Mouse (Mus musculus): ENCODE results near the gene Dpm2. TPM values are rescaled to one million over a fixed set of nuclear protein-coding genes. Genes with fewer than 3 reads are reported as not detected.

Gene Dpm2
- polyA plus RNA-seq, 1 experiment from 2014 or later = 62.0 TPM

DNA sequence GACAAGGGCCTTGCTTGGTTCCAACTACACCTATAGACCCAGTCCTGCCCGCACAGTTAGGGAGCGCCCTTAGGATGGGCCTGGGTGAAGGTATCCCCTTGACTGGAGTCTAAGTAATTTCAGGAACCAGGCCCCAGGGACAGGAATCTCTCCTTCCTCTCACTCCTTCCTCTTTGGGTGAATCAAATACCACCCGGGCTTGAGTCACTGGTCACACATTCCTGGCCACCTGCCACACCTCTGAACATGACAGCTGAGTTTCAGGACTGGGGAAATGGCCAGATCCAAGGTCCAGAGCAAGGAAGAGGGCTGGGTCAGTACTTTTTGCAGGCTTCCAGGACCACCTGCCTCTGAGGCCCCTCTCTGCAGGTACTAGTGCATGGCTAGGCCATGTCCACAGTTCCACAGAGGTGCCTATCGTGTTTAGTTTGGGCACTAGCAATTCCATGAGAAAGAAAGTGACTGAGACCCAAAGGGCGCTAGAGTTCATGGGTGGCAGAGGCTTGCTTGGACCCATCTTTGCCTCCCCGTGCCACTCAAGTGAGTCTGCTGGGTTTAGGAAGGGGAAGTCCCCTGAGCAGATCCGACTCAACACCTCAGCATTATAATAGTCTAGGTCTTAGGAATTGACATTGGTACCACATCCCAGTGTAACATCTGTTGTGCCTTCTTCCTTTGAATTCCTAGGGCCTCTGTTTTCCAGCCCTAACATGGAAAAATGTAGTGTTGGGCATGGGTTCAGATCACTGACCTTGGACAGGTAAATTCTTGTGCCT is 22.5 kb upstream of the Dpm2 start:
- H3K27me3 ChIP-seq = no peaks in the 10 kb centered on the region
- H3K27ac ChIP-seq = no peak overlapping the region
- H3K9ac ChIP-seq = no peak overlapping the region
- ATAC-seq (replicated peaks; ENCODE audit: insufficient number of reproducible peaks, insufficient read depth, low FRiP score, low read depth) = no peak
- no peaks in the 10 kb centered on the region for H3K9me3 ChIP-seq (replicated peaks)
- peaks cover 38% of the 10 kb centered on the region for H3K4me1 ChIP-seq (replicated peaks)
- no peak overlapping the region for H3K4me3 ChIP-seq
- no peak overlapping the region for H3K4me2 ChIP-seq
- H3K36me3 ChIP-seq = no peaks in the 10 kb centered on the region
- WGBS = 82% methylated on average over 7 of the region's 7 CpGs

- Histone ChIP-seq H3K4me2 (no peak overlapping the region), H3K36me3 (no peaks in the 10 kb centered on the region), H3K9me3 (replicated peaks) (no peaks in the 10 kb centered on the region), H3K27ac (no peak overlapping the region), H3K27me3 (no peaks in the 10 kb centered on the region), H3K4me1 (replicated peaks) (peaks cover 38% of the 10 kb centered on the region), H3K4me3 (no peak overlapping the region), H3K9ac (no peak overlapping the region)
- WGBS = 74% methylated on average over 9 of the region's 9 CpGs
- ATAC-seq (replicated peaks; ENCODE audit: insufficient number of reproducible peaks, insufficient read depth, low FRiP score, low read depth) = no peak
Measured at GRCm38 (mm10) chr2:32549171-32549570, 21.5 kb upstream of the Dpm2 start.

DNA sequence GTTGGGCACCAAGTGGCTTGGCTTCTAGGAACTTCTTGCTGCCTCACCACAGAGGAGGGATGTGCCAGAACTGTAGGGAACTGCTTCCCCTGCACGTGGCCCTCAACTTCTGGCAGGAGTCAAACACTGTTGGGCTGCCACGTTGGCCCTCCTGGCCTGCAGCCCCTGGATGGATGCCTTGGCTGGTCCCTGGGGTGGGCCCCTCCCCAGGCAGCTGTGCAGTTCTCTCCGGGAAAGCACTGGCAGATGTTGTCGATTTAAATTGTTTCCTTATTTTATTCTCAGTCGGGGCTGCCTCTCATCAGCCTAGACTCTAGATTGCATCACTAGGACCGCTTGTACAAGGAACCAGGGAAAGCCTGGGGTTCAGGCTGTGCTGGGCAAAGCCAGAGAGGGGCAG is 20.9 kb upstream of the Dpm2 start:
- peaks cover 38% of the 10 kb centered on the region for H3K4me1 ChIP-seq (replicated peaks)
- H3K27me3 ChIP-seq = no peaks in the 10 kb centered on the region
- peak; percentile 61; the same call in 1 of the 2 replicates for ATAC-seq (replicated peaks; ENCODE audit: insufficient number of reproducible peaks, insufficient read depth, low FRiP score, low read depth)
- no peak overlapping the region for H3K27ac ChIP-seq
- H3K36me3 ChIP-seq = no peaks in the 10 kb centered on the region
- no peaks in the 10 kb centered on the region for H3K9me3 ChIP-seq (replicated peaks)
- WGBS = 39% methylated on average over 6 of the region's 6 CpGs
- no peak overlapping the region for H3K4me3 ChIP-seq
- H3K4me2 ChIP-seq = no peak overlapping the region
- no peak overlapping the region for H3K9ac ChIP-seq

DNA sequence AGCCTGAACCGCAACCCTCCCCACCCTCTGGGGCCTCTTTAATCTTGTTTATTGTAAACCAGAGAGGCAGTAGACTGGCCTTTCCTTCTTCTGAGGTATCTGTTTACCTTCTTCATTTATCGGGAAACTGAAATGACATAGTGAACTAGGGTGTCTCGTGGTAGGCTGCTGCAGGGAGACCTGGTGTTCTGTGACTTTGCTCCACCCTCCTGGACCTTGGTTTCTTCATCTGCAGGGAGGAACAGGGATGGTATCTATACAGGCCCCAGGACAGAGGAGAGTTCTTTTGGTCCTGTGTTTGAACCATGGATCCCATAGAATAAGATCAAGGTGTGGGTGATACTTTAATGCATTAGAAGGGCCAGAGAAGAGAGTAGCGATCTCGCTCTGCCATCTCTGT is 19.4 kb upstream of the Dpm2 start:
- Histone ChIP-seq H3K27me3 (no peaks in the 10 kb centered on the region), H3K4me2 (no peak overlapping the region), H3K36me3 (no peaks in the 10 kb centered on the region), H3K4me1 (replicated peaks) (peaks cover 48% of the 10 kb centered on the region), H3K4me3 (no peak overlapping the region), H3K27ac (no peak overlapping the region), H3K9me3 (replicated peaks) (no peaks in the 10 kb centered on the region), H3K9ac (no peak overlapping the region)
- no peak for ATAC-seq (replicated peaks; ENCODE audit: insufficient number of reproducible peaks, insufficient read depth, low FRiP score, low read depth)
- 78% methylated on average over 5 of the region's 5 CpGs for WGBS

DNA sequence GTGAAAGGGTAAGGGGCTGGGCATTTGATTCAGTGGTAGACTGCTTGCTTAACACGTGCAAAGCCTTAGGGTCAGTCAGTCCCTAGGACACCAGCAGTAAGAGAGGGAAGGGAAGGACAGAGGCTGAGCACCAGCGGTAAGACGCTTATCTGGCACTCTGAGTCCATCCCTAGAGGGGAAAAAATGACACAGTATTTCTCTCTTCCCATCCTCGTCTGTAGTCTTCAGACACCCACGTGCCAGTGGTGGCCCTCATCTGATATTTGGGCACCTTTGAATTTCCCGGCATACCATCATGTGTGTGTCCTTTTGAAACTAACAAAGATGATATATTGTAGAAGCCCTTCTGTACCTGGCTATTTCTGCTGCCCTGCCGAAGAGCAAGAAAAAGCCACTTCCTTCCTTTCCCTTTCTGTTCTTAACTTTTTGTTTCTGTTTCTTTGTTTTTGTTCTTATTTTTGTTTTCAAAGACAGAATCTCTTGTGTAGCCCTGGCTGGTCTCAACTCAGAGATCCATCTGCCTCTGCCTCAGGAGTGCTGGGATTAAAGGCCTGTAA is 17.0 kb upstream of the Dpm2 start:
- no peak overlapping the region for H3K4me2 ChIP-seq
- H3K27ac ChIP-seq = no peak overlapping the region
- no peaks in the 10 kb centered on the region for H3K9me3 ChIP-seq (replicated peaks)
- 58% methylated on average over 7 of the region's 7 CpGs for WGBS
- no peaks in the 10 kb centered on the region for H3K36me3 ChIP-seq
- no peak overlapping the region for H3K4me3 ChIP-seq
- no peak for ATAC-seq (replicated peaks; ENCODE audit: insufficient number of reproducible peaks, insufficient read depth, low FRiP score, low read depth)
- no peak overlapping the region for H3K9ac ChIP-seq
- H3K27me3 ChIP-seq = no peaks in the 10 kb centered on the region
- H3K4me1 ChIP-seq (replicated peaks) = peaks cover 31% of the 10 kb centered on the region

DNA sequence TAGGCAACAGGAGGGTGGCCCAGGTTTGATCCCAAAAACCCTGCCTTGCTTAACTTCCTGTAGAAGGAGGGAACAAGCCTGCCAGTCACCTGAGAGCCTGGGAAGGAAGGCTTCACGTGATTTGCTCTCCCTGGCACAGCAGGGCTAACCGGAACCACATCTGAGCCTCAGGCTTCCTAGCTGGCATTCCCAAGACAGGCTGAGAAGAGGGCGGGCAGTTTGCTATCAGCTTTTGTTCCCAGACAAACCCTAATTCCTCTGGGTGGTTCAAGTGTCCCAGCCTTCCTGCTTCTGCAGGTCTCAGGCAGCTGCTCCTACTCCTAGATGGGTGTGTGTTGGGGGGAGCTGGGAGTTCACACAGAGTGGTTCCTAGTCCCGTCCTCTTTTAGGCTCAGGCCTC is 15.2 kb upstream of the Dpm2 start:
- H3K9ac ChIP-seq = no peak overlapping the region
- peaks cover 15% of the 10 kb centered on the region for H3K4me1 ChIP-seq (replicated peaks)
- no peak for ATAC-seq (replicated peaks; ENCODE audit: insufficient number of reproducible peaks, insufficient read depth, low FRiP score, low read depth)
- H3K4me3 ChIP-seq = no peak overlapping the region
- 38% methylated on average over 4 of the region's 4 CpGs for WGBS
- 0 out of 2 replicates have a peak, but pooled peaks cover 6% of the 10 kb centered on the region for H3K36me3 ChIP-seq
- H3K27me3 ChIP-seq = no peaks in the 10 kb centered on the region
- H3K4me2 ChIP-seq = no peak overlapping the region
- H3K27ac ChIP-seq = 0 out of 2 replicates have a peak overlapping the region, but pooled peaks have one; percentile 3
- no peaks in the 10 kb centered on the region for H3K9me3 ChIP-seq (replicated peaks)

DNA sequence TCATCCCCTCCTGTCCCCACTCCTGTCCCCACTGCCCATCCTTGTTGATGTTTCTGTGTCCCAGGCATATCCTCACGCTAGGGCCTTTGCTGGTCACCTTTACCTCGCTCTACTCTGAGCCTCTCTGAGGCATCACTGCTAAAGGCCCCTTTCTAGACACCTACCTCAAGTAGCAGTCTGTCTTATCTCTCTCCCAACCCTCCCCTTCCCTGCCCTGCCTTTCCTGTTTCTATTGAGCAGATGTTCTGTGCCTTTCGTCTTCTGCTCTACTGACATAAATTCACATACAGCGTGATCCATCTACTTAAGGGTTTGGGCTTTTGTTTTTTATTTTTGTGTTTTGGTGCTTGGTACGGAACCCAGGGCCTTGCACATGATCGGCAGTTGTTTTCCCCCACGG is 14.6 kb upstream of the Dpm2 start:
- no peaks in the 10 kb centered on the region for H3K9me3 ChIP-seq (replicated peaks)
- H3K36me3 ChIP-seq = 0 out of 2 replicates have a peak, but pooled peaks cover 6% of the 10 kb centered on the region
- no peak overlapping the region for H3K9ac ChIP-seq
- no peak overlapping the region for H3K4me3 ChIP-seq
- no peak overlapping the region for H3K27ac ChIP-seq
- peaks cover 11% of the 10 kb centered on the region for H3K4me1 ChIP-seq (replicated peaks)
- no peak for ATAC-seq (replicated peaks; ENCODE audit: insufficient number of reproducible peaks, insufficient read depth, low FRiP score, low read depth)
- no peak overlapping the region for H3K4me2 ChIP-seq
- WGBS = 74% methylated on average over 7 of the region's 7 CpGs
- no peaks in the 10 kb centered on the region for H3K27me3 ChIP-seq

GRCm38 (mm10) chr2:32559570-32559969 is 11.1 kb upstream of the Dpm2 start:
- peaks cover 11% of the 10 kb centered on the region for H3K4me1 ChIP-seq (replicated peaks)
- no peak overlapping the region for H3K4me2 ChIP-seq
- H3K9ac ChIP-seq = no peak overlapping the region
- peaks cover 18% of the 10 kb centered on the region; the same call in 1 of the 2 replicates for H3K36me3 ChIP-seq
- H3K27ac ChIP-seq = no peak overlapping the region
- ATAC-seq (replicated peaks; ENCODE audit: insufficient number of reproducible peaks, insufficient read depth, low FRiP score, low read depth) = no peak; the same call in 1 of the 2 replicates
- WGBS = 51% methylated on average over 5 of the region's 5 CpGs
- H3K27me3 ChIP-seq = no peaks in the 10 kb centered on the region
- no peak overlapping the region for H3K4me3 ChIP-seq
- no peaks in the 10 kb centered on the region for H3K9me3 ChIP-seq (replicated peaks)

DNA sequence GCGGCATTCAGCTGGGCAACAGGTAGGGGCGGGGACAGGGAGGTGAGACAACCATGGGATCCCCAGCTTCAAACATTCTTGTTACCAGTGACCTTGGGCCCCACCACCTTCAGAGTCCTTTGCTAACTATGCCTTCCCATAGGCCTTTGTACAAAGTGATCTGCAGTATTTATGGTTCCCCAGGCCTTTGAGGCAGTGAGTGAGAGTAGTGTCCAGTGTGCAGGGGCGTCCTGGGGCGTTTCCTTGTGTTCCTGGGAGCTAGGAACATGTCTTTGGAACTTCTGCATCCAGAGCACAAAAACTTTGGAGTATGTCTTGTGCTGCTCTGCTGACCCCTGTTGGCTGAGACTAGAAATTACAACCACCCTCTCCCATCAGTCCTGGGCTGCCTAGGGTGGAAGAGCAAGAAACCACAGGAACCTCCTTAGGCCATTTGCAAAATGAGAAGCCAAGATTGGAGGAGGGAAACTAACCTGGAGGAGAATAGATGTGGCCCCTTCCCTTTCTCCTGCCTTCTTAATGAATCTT is 4.1 kb upstream of the Dpm2 start:
- Histone ChIP-seq H3K27me3 (no peaks in the 10 kb centered on the region), H3K4me1 (replicated peaks) (peaks cover 24% of the 10 kb centered on the region), H3K4me2 (no peak overlapping the region), H3K9ac (no peak overlapping the region), H3K9me3 (replicated peaks) (no peaks in the 10 kb centered on the region), H3K36me3 (peaks cover 29% of the 10 kb centered on the region; the same call in 1 of the 2 replicates), H3K4me3 (no peak overlapping the region), H3K27ac (no peak overlapping the region)
- no peak for ATAC-seq (replicated peaks; ENCODE audit: insufficient number of reproducible peaks, insufficient read depth, low FRiP score, low read depth)
- 30% methylated on average over 4 of the region's 4 CpGs for WGBS

DNA sequence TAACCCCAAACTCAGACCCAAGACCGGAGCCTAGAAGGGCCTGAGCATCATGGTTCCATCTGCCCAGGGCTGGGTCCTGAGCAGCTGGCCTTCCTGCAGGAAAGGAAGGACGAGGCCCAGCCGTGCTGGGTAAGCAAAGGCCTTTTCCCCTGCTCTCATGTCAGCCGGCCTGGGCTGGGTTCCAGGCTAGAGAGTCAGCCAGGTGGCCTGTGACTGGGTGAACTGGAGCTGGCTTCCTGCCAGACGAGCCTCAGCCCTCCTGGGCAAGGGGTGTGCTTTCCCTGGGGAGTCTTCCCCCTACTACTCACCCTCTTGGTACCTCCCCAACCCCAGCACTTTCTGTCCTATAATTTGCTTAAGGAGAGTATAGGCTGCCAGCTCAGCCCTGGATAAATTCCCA is 2.5 kb upstream of the Dpm2 start:
- no peak overlapping the region for H3K4me3 ChIP-seq
- peaks cover 31% of the 10 kb centered on the region for H3K4me1 ChIP-seq (replicated peaks)
- no peaks in the 10 kb centered on the region for H3K9me3 ChIP-seq (replicated peaks)
- no peak overlapping the region for H3K27ac ChIP-seq
- no peaks in the 10 kb centered on the region for H3K27me3 ChIP-seq
- ATAC-seq (replicated peaks; ENCODE audit: insufficient number of reproducible peaks, insufficient read depth, low FRiP score, low read depth) = no peak
- H3K4me2 ChIP-seq = no peak overlapping the region
- 66% methylated on average over 5 of the region's 5 CpGs for WGBS
- H3K36me3 ChIP-seq = peaks cover 31% of the 10 kb centered on the region; the same call in 1 of the 2 replicates
- peak overlapping the region; percentile 18; the same call in 1 of the 2 replicates for H3K9ac ChIP-seq

DNA sequence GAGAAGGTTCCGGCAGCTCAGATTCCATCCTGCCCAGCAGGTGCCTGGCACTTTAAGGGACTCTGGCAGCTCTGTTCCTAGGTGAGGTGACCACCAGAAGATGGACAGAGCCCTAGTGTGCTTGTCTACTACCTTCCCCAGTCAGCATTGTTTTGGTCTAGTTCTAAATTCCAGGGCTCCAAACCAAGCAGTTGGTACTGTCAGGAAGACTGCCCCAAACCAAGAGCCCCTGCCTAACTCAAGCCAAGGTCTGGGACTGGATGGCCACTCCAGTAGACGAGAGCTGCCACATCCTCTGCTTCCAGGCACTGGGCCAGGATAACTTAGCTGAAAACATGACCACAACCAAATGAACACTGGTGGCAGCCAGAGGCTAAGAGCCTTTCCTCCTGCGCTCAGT is 1.7 kb upstream of the Dpm2 start:
- Histone ChIP-seq H3K9me3 (replicated peaks) (no peaks in the 10 kb centered on the region), H3K4me1 (replicated peaks) (peaks cover 31% of the 10 kb centered on the region), H3K4me2 (no peak overlapping the region), H3K27me3 (no peaks in the 10 kb centered on the region), H3K4me3 (no peak overlapping the region), H3K36me3 (peaks cover 27% of the 10 kb centered on the region; the same call in 1 of the 2 replicates), H3K9ac (no peak overlapping the region), H3K27ac (peak overlapping the region; percentile 15; the same call in 1 of the 2 replicates)
- ATAC-seq (replicated peaks; ENCODE audit: insufficient number of reproducible peaks, insufficient read depth, low FRiP score, low read depth) = no peak
- WGBS = 72% methylated on average over 3 of the region's 3 CpGs

All from heart, embryonic 15.5 days (tissue).